Mouse (Mus musculus) liver, postnatal 0 days (tissue): ENCODE results near the gene Fcgr2b.

Experiments
- CTCF ChIP-seq: sonication (generic); IDR thresholded peaks from 2 replicates; pipeline ENCODE4 v1.5.1; 2016; ENCODE audit warnings: antibody characterized with exemption, low read depth
- EP300 ChIP-seq: IDR thresholded peaks from 2 replicates; pipeline ENCODE4 v1.6.1; 2016; ENCODE audit warnings: antibody characterized with exemption, low read depth, mild to moderate bottlenecking

DNA sequence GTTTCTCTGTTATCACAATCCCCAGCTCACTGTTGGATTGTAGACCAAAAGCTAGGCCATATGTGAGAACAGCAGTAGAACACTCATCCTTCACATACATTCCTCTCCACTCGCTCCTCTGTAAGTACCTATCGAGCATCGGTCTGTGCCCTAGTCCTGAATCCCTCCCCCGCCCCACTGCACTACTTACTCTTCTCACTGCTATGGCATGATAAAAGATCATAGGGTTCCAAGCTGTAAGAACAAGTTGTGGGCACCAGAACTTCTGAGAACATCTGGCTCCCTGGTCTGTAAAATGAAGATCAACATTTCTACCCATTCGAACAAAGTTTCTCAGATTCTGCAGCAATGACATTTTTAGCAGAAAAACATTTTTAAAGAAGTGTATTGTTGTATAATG is at the start of gene Fcgr2b:
- TF ChIP-seq CTCF = no peak
- no peak for TF ChIP-seq EP300
